ENCODE assay signal across 8 mouse cellular contexts in the genomic region with DNA sequence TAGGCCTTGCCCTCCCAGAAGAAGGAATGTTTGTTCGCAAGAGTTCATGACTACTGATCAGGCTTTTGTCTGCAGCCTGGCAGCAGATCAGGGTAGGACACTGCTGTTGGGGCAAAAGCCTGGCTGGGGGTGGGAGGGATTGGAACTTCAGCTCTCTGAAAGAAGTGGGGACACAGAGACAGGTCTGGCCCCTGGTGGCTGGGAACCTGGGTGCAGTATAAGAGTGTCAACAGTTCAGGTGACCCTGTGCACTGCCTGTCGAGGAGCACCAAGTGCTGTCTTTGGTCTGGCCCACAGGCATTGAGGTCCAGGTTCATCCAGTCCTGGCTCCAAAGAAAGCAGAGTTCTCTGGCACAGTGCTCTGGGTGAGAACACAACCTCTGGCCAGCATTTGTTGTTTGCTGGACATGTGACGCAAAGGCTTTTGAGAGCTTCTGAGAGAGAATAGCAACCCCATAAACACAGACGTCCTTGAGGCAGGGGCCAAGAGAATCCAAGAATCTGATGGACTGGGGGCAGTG.
DNase-seq lines count a peak whose midpoint lies in the region; ATAC-seq and TF ChIP-seq lines count a peak whose summit lies in the region.

No protein-coding gene starts in this region.

- H3K27me3 ChIP-seq in heart, adult 2 months (ENCODE audit: control insufficient read depth, insufficient read depth, low read length), result no peaks in the 10 kb centered on the region
- no peaks in the 10 kb centered on the region for H3K27me3 ChIP-seq in heart, embryonic 12.5 days (replicated peaks)

- no peak for TF ChIP-seq POLR2A in heart, adult 2 months (IDR thresholded peaks at IDR 0.05; ENCODE audit: insufficient read depth, low read depth, low read length)

- H3K9ac ChIP-seq in heart, adult 2 months (ENCODE audit: low read depth, low read length), result no peak overlapping the region
- H3K9ac ChIP-seq in heart, embryonic 12.5 days, result no peak overlapping the region

- no peaks in the 10 kb centered on the region for H3K9me3 ChIP-seq in heart, embryonic 12.5 days (replicated peaks)

- H3K27ac ChIP-seq in heart, adult 2 months, result peak overlapping the region; percentile 90
- H3K27ac ChIP-seq in heart, embryonic 12.5 days (ENCODE audit: poor library complexity, severe bottlenecking), result no peak overlapping the region

- H3K4me1 ChIP-seq in heart, adult 2 months (ENCODE audit: control insufficient read depth, insufficient read depth, low read length), result peaks cover 30% of the 10 kb centered on the region
- peaks cover 40% of the 10 kb centered on the region for H3K4me1 ChIP-seq in heart, embryonic 12.5 days (replicated peaks)

- intact Hi-C loops in heart, adult 2 months (cut with DNase I), result loop anchor here (10.0 kb wide), 1 partner anchor 354 kb away; no protein-coding TSS in a partner anchor

- ATAC-seq in heart, embryonic 12.5 days (ENCODE audit: insufficient number of reproducible peaks, low FRiP score), result no peak

- DNase-seq in heart, adult 2 months, result peak; percentile 60 to 82
- peak; percentile 73 for DNase-seq in Muller cell, postnatal 12 days (ENCODE audit: inconsistent ontology term)
- DNase-seq in frontal cortex, postnatal 36 days (ENCODE audit: low spot score in 2 of 2), result peak; percentile 45 to 51
- peak; percentile 32 to 49 for DNase-seq in layer of hippocampus, postnatal 10 days (ENCODE audit: low spot score in 2 of 2)
- DNase-seq in ovary, postnatal 36 days (ENCODE audit: low spot score), result peak; percentile 43
- DNase-seq in thymus, postnatal 14 days, result no peak
- DNase-seq in MN1 (ENCODE audit: low spot score), result no peak

- TF ChIP-seq CTCF in heart, adult 2 months (IDR thresholded peaks at IDR 0.05), result peak; percentile 55

- TF ChIP-seq EP300 in heart, adult 2 months (IDR thresholded peaks at IDR 0.05; ENCODE audit: insufficient read depth, low read depth, low read length), result peak; percentile 70; the same call in 1 of the 2 replicates

- H3K4me2 ChIP-seq in heart, embryonic 12.5 days, result no peak overlapping the region

- H3K36me3 ChIP-seq in heart, adult 2 months (ENCODE audit: control insufficient read depth, insufficient read depth, low read length), result peaks cover 9% of the 10 kb centered on the region
- H3K36me3 ChIP-seq in heart, embryonic 12.5 days, result no peaks in the 10 kb centered on the region

- WGBS in heart, adult 2 months, result 40% methylated on average over 4 of the region's 4 CpGs
- 60% methylated on average over 4 of the region's 4 CpGs for WGBS in heart, embryonic 12.5 days

- H3K4me3 ChIP-seq in heart, adult 2 months, result no peak overlapping the region
- no peak overlapping the region for H3K4me3 ChIP-seq in heart, embryonic 12.5 days

- H3K79me2 ChIP-seq in heart, adult 2 months (replicated peaks; ENCODE audit: control insufficient read depth, insufficient read depth, low read length), result peaks cover 6% of the 10 kb centered on the region

Comparison
In these comparisons a context has a peak if more than half of its experiments do, and no peak if none do; other contexts are left out.
1. DNase-seq: peak in heart, adult 2 months (2 of 2), Muller cell, postnatal 12 days (single experiment), frontal cortex, postnatal 36 days (2 of 2), layer of hippocampus, postnatal 10 days (2 of 2) and ovary, postnatal 36 days (single experiment); none in thymus, postnatal 14 days (single experiment) and MN1 (single experiment).